Mouse (Mus musculus) brain, embryonic 14.5 days (tissue): ENCODE measurements around the gene Utp14b.

Experiments
- CTCF ChIP-seq: fragments of 200-500 bp; IDR thresholded peaks from 2 replicates; pipeline ENCODE4 v1.5.1; 2012; ENCODE audit warnings: inconsistent platforms, mild to moderate bottlenecking, moderate library complexity, borderline replicate concordance; ENCODE audit not compliant: insufficient read depth, insufficient read length; ENCODE audit errors: extremely low read depth
- POLR2A ChIP-seq: fragments of 200-500 bp; IDR thresholded peaks from 2 replicates; pipeline ENCODE4 v1.6.1; 2012; ENCODE audit warnings: mild to moderate bottlenecking, inconsistent platforms, borderline replicate concordance; ENCODE audit not compliant: poor library complexity, insufficient read depth, insufficient read length, severe bottlenecking; ENCODE audit errors: extremely low read depth

DNA sequence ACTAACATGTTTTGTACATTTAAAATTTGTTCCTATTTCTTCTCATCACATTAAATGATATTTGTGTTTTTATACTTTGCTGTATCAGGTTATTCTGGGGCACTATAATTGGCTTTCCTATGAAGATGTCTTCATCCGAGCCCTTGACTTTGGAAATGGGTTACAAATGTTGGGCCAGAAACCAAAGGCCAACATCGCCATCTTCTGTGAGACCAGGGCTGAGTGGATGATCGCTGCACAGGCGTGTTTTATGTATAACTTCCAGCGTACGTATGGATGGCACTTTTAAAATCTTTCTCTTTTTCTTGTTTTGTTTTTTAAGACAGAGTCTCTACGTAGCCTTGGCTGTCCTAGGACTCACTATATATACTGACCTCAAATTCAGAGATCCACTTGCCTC lies 30.3 kb downstream of the Utp14b start:
- TF ChIP-seq CTCF (peak; percentile 36; the same call in 1 of the 2 replicates), POLR2A (no peak)
